ENCODE assay signal across 25 mouse cellular contexts in genomic region chr6:145435764-145436163, GRCm38 (mm10).
DNase-seq lines count a peak whose midpoint lies in the region; ATAC-seq lines count a peak whose summit lies in the region.
"Had no signal": no experiment of that assay in that cellular context is flagged by ENCODE, and none has a peak within 500 bp of the region (broad histone marks: within the 10 kb centered on the region; RNA-seq: fewer than 3 reads in every experiment).

No protein-coding gene starts in this region.

- no peaks in the 10 kb centered on the region for H3K9me3 ChIP-seq in heart, embryonic 15.5 days (replicated peaks)
- H3K9me3 ChIP-seq in liver, embryonic 16.5 days (replicated peaks; ENCODE audit: control insufficient read depth, low read length): no peaks in the 10 kb centered on the region
- no peaks in the 10 kb centered on the region for H3K9me3 ChIP-seq in liver, embryonic 12.5 days (replicated peaks)
- H3K9me3 ChIP-seq: embryonic facial prominence, embryonic 10.5 days; embryonic facial prominence, embryonic 15.5 days; forebrain, embryonic 13.5 days; megakaryocyte, embryonic 14.5 days; midbrain, embryonic 12.5 days; neural tube, embryonic 12.5 days had no signal

- DNase-seq in heart, adult 11 months: no peak
- peak; percentile 44 for DNase-seq in adipocyte (ENCODE audit: low spot score)
- no peak for DNase-seq in cerebellum, postnatal 10 days
- DNase-seq: B cell, adult 2 months; cerebellum, adult 2 months; cerebellum, postnatal 25 days; gastrocnemius, postnatal 10 days; layer of hippocampus, postnatal 36 days; left cerebral cortex, postnatal 4 days; lung, adult 18-20 months; right cerebral cortex, adult 18-20 months; thymus, postnatal 4 days had no signal

- no peak overlapping the region for H3K4me3 ChIP-seq in heart, embryonic 15.5 days
- no peak overlapping the region for H3K4me3 ChIP-seq in liver, embryonic 16.5 days (ENCODE audit: low read depth, low read length)
- H3K4me3 ChIP-seq in liver, embryonic 12.5 days: no peak overlapping the region
- H3K4me3 ChIP-seq: embryonic facial prominence, embryonic 10.5 days; embryonic facial prominence, embryonic 15.5 days; forebrain, embryonic 13.5 days; megakaryocyte, embryonic 14.5 days; midbrain, embryonic 12.5 days; myocyte; neural tube, embryonic 12.5 days had no signal

- ATAC-seq in heart, embryonic 15.5 days (replicated peaks; ENCODE audit: insufficient number of reproducible peaks, insufficient read depth, low FRiP score, low read depth): no peak
- ATAC-seq in liver, embryonic 16.5 days (ENCODE audit: low read depth): peak; percentile 53
- ATAC-seq in liver, embryonic 12.5 days: no peak
- ATAC-seq: forebrain, embryonic 13.5 days had no signal

- 0 out of 2 replicates have a peak overlapping the region, but pooled peaks have one; percentile 2 for H3K27ac ChIP-seq in heart, embryonic 15.5 days
- no peak overlapping the region for H3K27ac ChIP-seq in liver, embryonic 16.5 days (ENCODE audit: low read length)
- no peak overlapping the region for H3K27ac ChIP-seq in liver, embryonic 12.5 days
- H3K27ac ChIP-seq: embryonic facial prominence, embryonic 10.5 days; embryonic facial prominence, embryonic 15.5 days; forebrain, embryonic 13.5 days; hindbrain, embryonic 14.5 days; kidney, postnatal 0 days; midbrain, embryonic 12.5 days; neural tube, embryonic 12.5 days; stomach, postnatal 0 days had no signal

- H3K9ac ChIP-seq in heart, embryonic 15.5 days: no peak overlapping the region
- no peak overlapping the region for H3K9ac ChIP-seq in liver, embryonic 16.5 days (ENCODE audit: low read depth, low read length)
- H3K9ac ChIP-seq in liver, embryonic 12.5 days: no peak overlapping the region
- H3K9ac ChIP-seq: embryonic facial prominence, embryonic 15.5 days; forebrain, embryonic 13.5 days; hindbrain, embryonic 14.5 days; midbrain, embryonic 12.5 days; neural tube, embryonic 12.5 days had no signal

- peaks cover 33% of the 10 kb centered on the region for H3K4me1 ChIP-seq in heart, embryonic 15.5 days (replicated peaks)
- H3K4me1 ChIP-seq in liver, embryonic 16.5 days (ENCODE audit: control insufficient read depth, low read depth, low read length): no peaks in the 10 kb centered on the region
- H3K4me1 ChIP-seq in liver, embryonic 12.5 days: no peaks in the 10 kb centered on the region
- H3K4me1 ChIP-seq: megakaryocyte, embryonic 14.5 days; neural tube, embryonic 12.5 days had no signal

- 60% methylated on average over 10 of the region's 10 CpGs for WGBS in heart, embryonic 15.5 days
- 50% methylated on average over 10 of the region's 10 CpGs for WGBS in liver, embryonic 16.5 days (ENCODE audit: insufficient replicate concordance)
- 59% methylated on average over 10 of the region's 10 CpGs for WGBS in liver, embryonic 12.5 days (ENCODE audit: insufficient replicate concordance)

- H3K27me3 ChIP-seq in heart, embryonic 15.5 days: no peaks in the 10 kb centered on the region
- no peaks in the 10 kb centered on the region for H3K27me3 ChIP-seq in liver, embryonic 16.5 days (ENCODE audit: control insufficient read depth, insufficient read depth, low read depth, low read length)
- H3K27me3 ChIP-seq in liver, embryonic 12.5 days (replicated peaks): no peaks in the 10 kb centered on the region
- H3K27me3 ChIP-seq: embryonic facial prominence, embryonic 15.5 days; forebrain, embryonic 13.5 days; midbrain, embryonic 12.5 days; neural tube, embryonic 12.5 days had no signal

- no peak overlapping the region for H3K4me2 ChIP-seq in heart, embryonic 15.5 days
- H3K4me2 ChIP-seq in liver, embryonic 16.5 days (ENCODE audit: low read depth, low read length): no peak overlapping the region
- no peak overlapping the region for H3K4me2 ChIP-seq in liver, embryonic 12.5 days
- H3K4me2 ChIP-seq: embryonic facial prominence, embryonic 15.5 days; forebrain, embryonic 13.5 days; hindbrain, embryonic 14.5 days; midbrain, embryonic 12.5 days; neural tube, embryonic 12.5 days had no signal

- H3K36me3 ChIP-seq in heart, embryonic 15.5 days: no peaks in the 10 kb centered on the region
- no peaks in the 10 kb centered on the region for H3K36me3 ChIP-seq in liver, embryonic 16.5 days (ENCODE audit: control insufficient read depth, insufficient read depth)
- H3K36me3 ChIP-seq in liver, embryonic 12.5 days: no peaks in the 10 kb centered on the region
- H3K36me3 ChIP-seq: embryonic facial prominence, embryonic 10.5 days; embryonic facial prominence, embryonic 15.5 days; midbrain, embryonic 12.5 days; neural tube, embryonic 12.5 days had no signal
